Mouse (Mus musculus): Measurements from ENCODE around the gene Rbm10.

- TF ChIP-seq CTCF (IDR thresholded peaks at IDR 0.05; ENCODE audit: borderline replicate concordance, extremely low read depth, insufficient read depth, insufficient read length) (no peak), POLR2A (IDR thresholded peaks at IDR 0.05; ENCODE audit: borderline replicate concordance, extremely low read depth, insufficient read depth, insufficient read length, poor library complexity, severe bottlenecking) (peak; percentile 15; the same call in 1 of the 2 replicates)
These were observed 648 bp downstream of the Rbm10 start for GRCm38 (mm10) chrX:20617903-20618399.
